Mouse (Mus musculus): ENCODE measurements around the gene Mfap4.

- TF ChIP-seq CTCF (IDR thresholded peaks at IDR 0.05; ENCODE audit: insufficient read depth, low read depth, low read length) = no peak
- TF ChIP-seq POLR2A (IDR thresholded peaks at IDR 0.05; ENCODE audit: insufficient read depth, low read depth, low read length) = no peak
These were observed 50.3 kb downstream of the Mfap4 start for GRCm38 (mm10) chr11:61535530-61535929.

Data from olfactory bulb, adult 2 months (tissue).